Mouse (Mus musculus) layer of hippocampus, adult 18-20 months (tissue): ENCODE results near the gene Vegfa. TPM values are rescaled to one million over a fixed set of nuclear protein-coding genes. Genes with fewer than 3 reads are reported as not detected.

Experiments used
- DNase-seq, 2 experiments: peaks; one replicate each; pipeline ENCODE4 v3.0.0; 2022; ENCODE audit warnings: low spot score in 2 of 2
- long read RNA-seq: library from polyadenylated mRNA; stranded (forward); transcript quantifications from one replicate; pipeline ENCODE4 v2.0.0, GENCODE M21; 2021
- total RNA-seq, 2 experiments: library from RNA; stranded (reverse); gene quantifications; 2 replicates each; pipeline ENCODE4 v1.2.3; 2021

Vegfa gene
- total RNA-seq: 10 to 100 TPM; 61.8 to 68.9 TPM
- long read RNA-seq, transcript Vegfa-201 (6 exons, 2,765 nt): minor isoform, 7 of 43 reads
- long read RNA-seq, transcript Vegfa-202 (7 exons, 3,451 nt): major isoform, 19 of 43 reads
- long read RNA-seq, partial matches to known transcripts: 0 of 43 reads
- long read RNA-seq, other reads (novel, unspliced or antisense): 14 of 43 reads

GRCm38 (mm10) chr17:46032257-46032991 is at the start of gene Vegfa:
Gene Vegfa, minus strand, starts transcription at chr17:46032369.
- peak; percentile 81 to 90 for DNase-seq

GRCm38 (mm10) chr17:46081657-46082056 is 49.5 kb upstream of the Vegfa start:
- no peak for DNase-seq

- no peak for DNase-seq
Observed at GRCm38 (mm10) chr17:46081042-46081441, 48.9 kb upstream of the Vegfa start.

- no peak for DNase-seq
Observed at GRCm38 (mm10) chr17:46080388-46080787, 48.2 kb upstream of the Vegfa start.

- DNase-seq: no peak
Observed at GRCm38 (mm10) chr17:46079037-46079436, 46.9 kb upstream of the Vegfa start.

- no peak for DNase-seq
Observed at GRCm38 (mm10) chr17:46077921-46078534, 45.9 kb upstream of the Vegfa start.

GRCm38 (mm10) chr17:46076260-46076551 is 44.0 kb upstream of the Vegfa start:
- no peak for DNase-seq

GRCm38 (mm10) chr17:46075551-46076259 is 43.5 kb upstream of the Vegfa start:
- DNase-seq: no peak

GRCm38 (mm10) chr17:46075116-46075485 is 42.9 kb upstream of the Vegfa start:
- DNase-seq: no peak

- no peak for DNase-seq
Observed at GRCm38 (mm10) chr17:46074398-46075115, 42.4 kb upstream of the Vegfa start.

- DNase-seq: peak; percentile 20 to 65
Observed at GRCm38 (mm10) chr17:46073730-46074301, 41.6 kb upstream of the Vegfa start.

GRCm38 (mm10) chr17:46071531-46071930 is 39.4 kb upstream of the Vegfa start:
- DNase-seq: no peak

GRCm38 (mm10) chr17:46070046-46070445 is 37.9 kb upstream of the Vegfa start:
- no peak for DNase-seq

- DNase-seq: no peak
Observed at GRCm38 (mm10) chr17:46063974-46064312, 31.8 kb upstream of the Vegfa start.

GRCm38 (mm10) chr17:46063283-46063973 is 31.3 kb upstream of the Vegfa start:
- no peak for DNase-seq

- no peak for DNase-seq
Observed at GRCm38 (mm10) chr17:46060253-46060652, 28.1 kb upstream of the Vegfa start.

- no peak for DNase-seq
Observed at GRCm38 (mm10) chr17:46059226-46059825, 27.2 kb upstream of the Vegfa start.

- DNase-seq: no peak
Observed at GRCm38 (mm10) chr17:46056288-46056687, 24.1 kb upstream of the Vegfa start.

GRCm38 (mm10) chr17:46055736-46056135 is 23.6 kb upstream of the Vegfa start:
- no peak for DNase-seq

- DNase-seq: no peak
Observed at GRCm38 (mm10) chr17:46053291-46053842, 21.2 kb upstream of the Vegfa start.
